Mouse (Mus musculus): ENCODE results near the gene Dpysl5. TPM values are rescaled to one million over a fixed set of nuclear protein-coding genes. Genes with fewer than 3 reads are reported as not detected.
A peak's percentile ranks its signal among the peaks of the same experiment; 100 is the strongest.

The Dpysl5 gene
- polyA plus RNA-seq, 1 experiment from 2014 or later = 180 TPM

- no peaks in the 10 kb centered on the region for H3K27me3 ChIP-seq
- no peak overlapping the region for H3K9ac ChIP-seq
- H3K27ac ChIP-seq = peak overlapping the region; percentile 70
- H3K4me3 ChIP-seq = no peak overlapping the region
- WGBS = 76% methylated on average over 9 of the region's 9 CpGs
- H3K9me3 ChIP-seq = no peaks in the 10 kb centered on the region
- no peak overlapping the region for H3K4me2 ChIP-seq
- ATAC-seq (ENCODE audit: low FRiP score) = peak; percentile 6; the same call in 1 of the 2 replicates
- peaks cover 73% of the 10 kb centered on the region for H3K4me1 ChIP-seq (replicated peaks)
- H3K36me3 ChIP-seq = peaks cover 15% of the 10 kb centered on the region
Observed at GRCm38 (mm10) chr5:30769075-30769474, 57.7 kb downstream of the Dpysl5 start.

GRCm38 (mm10) chr5:30774601-30775371, 63.4 kb downstream of the Dpysl5 start:
- Histone ChIP-seq H3K4me3 (peak overlapping the region; percentile 20; the same call in 1 of the 2 replicates), H3K36me3 (peaks cover 27% of the 10 kb centered on the region), H3K27me3 (no peaks in the 10 kb centered on the region), H3K4me1 (replicated peaks) (peaks cover 39% of the 10 kb centered on the region), H3K9ac (peak overlapping the region; percentile 61), H3K4me2 (peak overlapping the region; percentile 53), H3K9me3 (no peaks in the 10 kb centered on the region), H3K27ac (peak overlapping the region; percentile 85)
- ATAC-seq (ENCODE audit: low FRiP score) = peak; percentile 79
- 7% methylated on average over 20 of the region's 20 CpGs for WGBS

GRCm38 (mm10) chr5:30780699-30781098, 69.3 kb downstream of the Dpysl5 start:
- Histone ChIP-seq H3K4me1 (replicated peaks) (peaks cover 7% of the 10 kb centered on the region), H3K36me3 (peaks cover 85% of the 10 kb centered on the region), H3K4me2 (no peak overlapping the region), H3K27me3 (no peaks in the 10 kb centered on the region), H3K9ac (0 out of 2 replicates have a peak overlapping the region, but pooled peaks have one; percentile 8), H3K4me3 (no peak overlapping the region), H3K9me3 (no peaks in the 10 kb centered on the region), H3K27ac (peak overlapping the region; percentile 58)
- WGBS = 84% methylated on average over 9 of the region's 9 CpGs
- no peak for ATAC-seq (ENCODE audit: low FRiP score)

- H3K4me1 ChIP-seq (replicated peaks) = peaks cover 6% of the 10 kb centered on the region; the same call in 1 of the 2 replicates
- no peak overlapping the region for H3K4me3 ChIP-seq
- H3K27me3 ChIP-seq = no peaks in the 10 kb centered on the region
- peaks cover 88% of the 10 kb centered on the region for H3K36me3 ChIP-seq
- no peaks in the 10 kb centered on the region for H3K9me3 ChIP-seq
- no peak overlapping the region for H3K9ac ChIP-seq
- no peak overlapping the region for H3K4me2 ChIP-seq
- peak overlapping the region; percentile 25; the same call in 1 of the 2 replicates for H3K27ac ChIP-seq
- ATAC-seq (ENCODE audit: low FRiP score) = peak; percentile 44; the same call in 1 of the 2 replicates
- 52% methylated on average over 3 of the region's 3 CpGs for WGBS
Observed at GRCm38 (mm10) chr5:30781147-30781546, 69.8 kb downstream of the Dpysl5 start.

- Histone ChIP-seq H3K9me3 (no peaks in the 10 kb centered on the region), H3K27me3 (no peaks in the 10 kb centered on the region), H3K9ac (no peak overlapping the region), H3K4me2 (no peak overlapping the region), H3K27ac (no peak overlapping the region), H3K4me1 (replicated peaks) (no peaks in the 10 kb centered on the region), H3K4me3 (no peak overlapping the region), H3K36me3 (peaks cover 93% of the 10 kb centered on the region)
- 92% methylated on average over 5 of the region's 5 CpGs for WGBS
- ATAC-seq (ENCODE audit: low FRiP score) = no peak
Observed at GRCm38 (mm10) chr5:30787381-30787780, 76.0 kb downstream of the Dpysl5 start.

GRCm38 (mm10) chr5:30790047-30790446, 78.7 kb downstream of the Dpysl5 start:
- 92% methylated on average over 3 of the region's 3 CpGs for WGBS
- Histone ChIP-seq H3K36me3 (peaks cover 93% of the 10 kb centered on the region), H3K4me3 (no peak overlapping the region), H3K27me3 (no peaks in the 10 kb centered on the region), H3K4me2 (no peak overlapping the region), H3K9me3 (no peaks in the 10 kb centered on the region), H3K4me1 (replicated peaks) (no peaks in the 10 kb centered on the region), H3K9ac (no peak overlapping the region), H3K27ac (no peak overlapping the region)
- no peak for ATAC-seq (ENCODE audit: low FRiP score)

- Histone ChIP-seq H3K4me1 (replicated peaks) (peaks cover 6% of the 10 kb centered on the region), H3K27me3 (no peaks in the 10 kb centered on the region), H3K9me3 (no peaks in the 10 kb centered on the region), H3K4me2 (no peak overlapping the region), H3K36me3 (peaks cover 88% of the 10 kb centered on the region), H3K4me3 (no peak overlapping the region), H3K9ac (peak overlapping the region; percentile 20; the same call in 1 of the 2 replicates), H3K27ac (no peak overlapping the region)
- peak; percentile 52; the same call in 1 of the 2 replicates for ATAC-seq (ENCODE audit: low FRiP score)
- 16% methylated on average over 12 of the region's 12 CpGs for WGBS
Observed at GRCm38 (mm10) chr5:30796125-30796524, 84.8 kb downstream of the Dpysl5 start.

- peaks cover 74% of the 10 kb centered on the region for H3K36me3 ChIP-seq
- 68% methylated on average over 7 of the region's 7 CpGs for WGBS
- peak overlapping the region; percentile 25; the same call in 1 of the 2 replicates for H3K9ac ChIP-seq
Observed at GRCm38 (mm10) chr5:30797482-30797881, 86.1 kb downstream of the Dpysl5 start.

GRCm38 (mm10) chr5:30797982-30798381, 86.6 kb downstream of the Dpysl5 start:
- H3K4me3 ChIP-seq = no peak overlapping the region
- no peak overlapping the region for H3K27ac ChIP-seq

More at GRCm38 (mm10) chr5:30797482-30797881, 86.1 kb downstream of the Dpysl5 start:
- peak; percentile 64; the same call in 1 of the 2 replicates for ATAC-seq (ENCODE audit: low FRiP score)
- Histone ChIP-seq H3K4me1 (replicated peaks) (peaks cover 6% of the 10 kb centered on the region), H3K27ac (0 out of 2 replicates have a peak overlapping the region, but pooled peaks have one; percentile 6), H3K4me3 (no peak overlapping the region), H3K4me2 (no peak overlapping the region), H3K27me3 (no peaks in the 10 kb centered on the region), H3K9me3 (no peaks in the 10 kb centered on the region)

GRCm38 (mm10) chr5:30798965-30799364, 87.6 kb downstream of the Dpysl5 start:
- Histone ChIP-seq H3K9me3 (no peaks in the 10 kb centered on the region), H3K4me1 (replicated peaks) (peaks cover 6% of the 10 kb centered on the region), H3K27ac (no peak overlapping the region), H3K4me2 (no peak overlapping the region), H3K27me3 (no peaks in the 10 kb centered on the region), H3K4me3 (no peak overlapping the region), H3K9ac (no peak overlapping the region), H3K36me3 (peaks cover 59% of the 10 kb centered on the region)
- 86% methylated on average over 6 of the region's 6 CpGs for WGBS
- ATAC-seq (ENCODE audit: low FRiP score) = no peak

More at GRCm38 (mm10) chr5:30797982-30798381, 86.6 kb downstream of the Dpysl5 start:
- Histone ChIP-seq H3K9ac (no peak overlapping the region), H3K9me3 (no peaks in the 10 kb centered on the region), H3K27me3 (no peaks in the 10 kb centered on the region), H3K4me2 (no peak overlapping the region), H3K36me3 (peaks cover 69% of the 10 kb centered on the region), H3K4me1 (replicated peaks) (peaks cover 6% of the 10 kb centered on the region)
- 80% methylated on average over 8 of the region's 8 CpGs for WGBS
- ATAC-seq (ENCODE audit: low FRiP score) = no peak

- peaks cover 20% of the 10 kb centered on the region for H3K36me3 ChIP-seq
- H3K27me3 ChIP-seq = no peaks in the 10 kb centered on the region
- no peak overlapping the region for H3K27ac ChIP-seq
- no peak overlapping the region for H3K9ac ChIP-seq
- ATAC-seq (ENCODE audit: low FRiP score) = no peak
- WGBS = 79% methylated on average over 12 of the region's 12 CpGs
- H3K4me1 ChIP-seq (replicated peaks) = no peaks in the 10 kb centered on the region
- no peak overlapping the region for H3K4me2 ChIP-seq
- no peaks in the 10 kb centered on the region for H3K9me3 ChIP-seq
- H3K4me3 ChIP-seq = no peak overlapping the region
Observed at GRCm38 (mm10) chr5:30802724-30803467, 91.5 kb downstream of the Dpysl5 start.

- Histone ChIP-seq H3K4me2 (no peak overlapping the region), H3K9me3 (no peaks in the 10 kb centered on the region), H3K4me1 (replicated peaks) (no peaks in the 10 kb centered on the region), H3K36me3 (no peaks in the 10 kb centered on the region), H3K27ac (no peak overlapping the region), H3K4me3 (no peak overlapping the region), H3K27me3 (no peaks in the 10 kb centered on the region), H3K9ac (no peak overlapping the region)
- 7% methylated on average over 3 of the region's 3 CpGs for WGBS
- ATAC-seq (ENCODE audit: low FRiP score) = peak; percentile 86
Observed at GRCm38 (mm10) chr5:30806106-30806505, 94.7 kb downstream of the Dpysl5 start.

All from hindbrain, embryonic 13.5 days (tissue).